Mouse (Mus musculus): ENCODE results near the gene Rgp1.

GRCm38 (mm10) chr4:43571395-43572045, 7.0 kb upstream of the Rgp1 start:
- TF ChIP-seq CTCF (IDR thresholded peaks at IDR 0.05; ENCODE audit: borderline replicate concordance, extremely low read depth, insufficient read depth, insufficient read length) (no peak), POLR2A (IDR thresholded peaks at IDR 0.05; ENCODE audit: borderline replicate concordance, extremely low read depth, insufficient read depth, insufficient read length, poor library complexity, severe bottlenecking) (no peak)

Measured in brain, embryonic 14.5 days (tissue).